Mouse (Mus musculus) embryonic facial prominence, embryonic 14.5 days (tissue): ENCODE measurements at regions not wholly inside any gene's neighbourhood (a gene's known extent, or its start where the extent isn't known, plus 50 kb on each side); places are given as distances from the start of the nearest gene placed in this dataset.
A peak's percentile ranks its signal among the peaks of the same experiment; 100 is the strongest.

ENCODE experiments used
- ATAC-seq: fragments of 200-750 bp; cut with Nextera tagmentation; 2 replicates; pipeline ENCODE4 v1.8.0; 2017; ENCODE audit warnings: low read depth, moderate number of reproducible peaks, moderate TSS enrichment
- DNase-seq: peaks from one replicate; pipeline ENCODE4 v3.0.0-alpha.2; 2015; ENCODE audit warnings: low spot score
- H3K27ac ChIP-seq: fragments of 300-500 bp; sonication (generic); replicated peaks from 2 replicates; pipeline ENCODE4 v1.5.1; 2014; ENCODE audit warnings: low read depth, mild to moderate bottlenecking, low read length, moderate library complexity
- H3K27me3 ChIP-seq: fragments of 300-500 bp; sonication (generic); replicated peaks from 2 replicates; pipeline ENCODE4 v1.6.1; 2014; ENCODE audit warnings: low read length; ENCODE audit not compliant: control insufficient read depth, insufficient read depth
- H3K36me3 ChIP-seq: fragments of 300-500 bp; sonication (generic); 2 replicates; pipeline ENCODE4 v1.6.1; 2014; ENCODE audit warnings: low read length, mixed read lengths; ENCODE audit not compliant: control insufficient read depth, insufficient read depth
- H3K4me1 ChIP-seq: fragments of 300-500 bp; sonication (generic); 2 replicates; pipeline ENCODE4 v1.6.1; 2014; ENCODE audit warnings: antibody characterized with exemption, low read length; ENCODE audit not compliant: control insufficient read depth, insufficient read depth
- H3K4me2 ChIP-seq: fragments of 300-500 bp; sonication (generic); 2 replicates; pipeline ENCODE4 v1.6.1; 2014; ENCODE audit warnings: low read depth, mild to moderate bottlenecking, low read length, moderate library complexity, mixed read lengths
- H3K4me3 ChIP-seq: fragments of 300-500 bp; sonication (generic); 2 replicates; pipeline ENCODE4 v1.5.1; 2014; ENCODE audit warnings: low read depth, mild to moderate bottlenecking, low read length
- H3K9ac ChIP-seq: fragments of 300-500 bp; sonication (generic); 2 replicates; pipeline ENCODE4 v1.6.1; 2014; ENCODE audit warnings: low read depth, mild to moderate bottlenecking, low read length, moderate library complexity, mixed read lengths
- H3K9me3 ChIP-seq: fragments of 300-500 bp; sonication (generic); 2 replicates; pipeline ENCODE4 v1.6.1; 2016; ENCODE audit warnings: low read length; ENCODE audit not compliant: control insufficient read depth
- WGBS: fragments of 180-500 bp; shearing (Covaris S2); extraction: QIAGEN DNeasy Blood & Tissue Kit; methylation state at CpG from one replicate; pipeline ENCODE4 v1.1.7; 2014; 5-methylcytosine and 5-hydroxymethylcytosine counted together

DNA sequence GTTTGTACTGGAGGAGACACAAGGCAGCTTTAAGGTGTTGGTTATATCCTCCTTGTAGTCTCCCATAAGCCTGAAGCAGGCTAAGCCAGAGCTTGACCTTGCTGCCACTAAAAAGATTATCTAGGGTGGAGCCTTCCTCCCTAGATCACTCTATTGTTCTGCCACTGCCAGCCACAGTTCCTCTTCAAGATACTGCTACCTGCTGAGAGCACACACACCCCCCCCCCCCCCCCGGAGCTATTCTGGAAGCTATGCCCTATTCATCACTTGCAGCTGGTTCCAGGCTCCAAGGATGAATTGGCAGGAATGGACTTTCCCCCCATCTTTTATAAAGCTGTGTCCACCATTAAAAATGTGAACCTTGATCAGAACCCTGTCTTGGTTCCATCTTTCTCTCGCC lies 249.9 kb upstream of the Cenpq start:
- Histone ChIP-seq H3K27me3 (no peaks in the 10 kb centered on the region), H3K4me3 (no peak overlapping the region), H3K4me2 (no peak overlapping the region), H3K9me3 (no peaks in the 10 kb centered on the region), H3K27ac (no peak overlapping the region), H3K9ac (no peak overlapping the region), H3K36me3 (no peaks in the 10 kb centered on the region), H3K4me1 (no peaks in the 10 kb centered on the region)
- WGBS: 56% methylated on average over 2 of the region's 2 CpGs
- DNase-seq: no peak
- no peak for ATAC-seq

DNA sequence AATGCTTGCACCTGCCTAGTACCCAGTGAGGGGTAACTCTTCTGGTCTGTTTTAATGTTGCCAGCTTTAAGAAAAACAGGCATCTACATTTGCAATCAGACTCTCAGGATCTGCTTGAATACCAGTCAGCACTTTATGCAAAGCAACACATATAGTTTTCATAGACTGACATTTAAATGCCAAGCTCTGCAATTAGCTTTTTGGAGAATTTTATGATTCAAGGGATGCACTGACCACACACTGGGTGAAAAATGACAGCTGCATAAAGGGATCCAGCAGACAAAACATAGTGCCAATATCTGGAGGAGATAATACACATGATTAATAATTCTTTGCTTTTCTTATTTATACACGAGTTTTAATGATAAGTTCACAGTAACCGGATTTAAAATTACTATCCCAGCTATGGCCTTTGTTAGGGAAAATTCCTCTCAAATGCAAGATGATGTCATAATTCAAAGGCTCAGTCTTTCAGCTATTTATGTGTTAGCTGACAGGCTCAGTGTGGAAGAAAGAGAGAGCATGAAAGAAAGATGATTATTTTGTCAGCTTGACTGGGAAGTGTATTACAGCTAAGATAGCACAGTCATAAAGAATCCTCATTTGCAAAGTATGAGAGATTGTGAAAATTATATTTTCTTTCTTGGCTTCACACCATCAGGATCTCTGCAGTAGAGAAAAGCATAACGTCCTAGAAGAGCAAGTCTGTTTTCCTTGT lies 219.0 kb upstream of the Cenpq start:
- no peak overlapping the region for H3K9ac ChIP-seq
- H3K36me3 ChIP-seq: no peaks in the 10 kb centered on the region
- no peak overlapping the region for H3K4me3 ChIP-seq
- H3K4me2 ChIP-seq: no peak overlapping the region
- no peaks in the 10 kb centered on the region for H3K9me3 ChIP-seq
- 76% methylated on average over 3 of the region's 3 CpGs for WGBS
- ATAC-seq (no peak), DNase-seq (no peak)
- no peaks in the 10 kb centered on the region for H3K4me1 ChIP-seq
- no peaks in the 10 kb centered on the region for H3K27me3 ChIP-seq
- no peak overlapping the region for H3K27ac ChIP-seq

DNA sequence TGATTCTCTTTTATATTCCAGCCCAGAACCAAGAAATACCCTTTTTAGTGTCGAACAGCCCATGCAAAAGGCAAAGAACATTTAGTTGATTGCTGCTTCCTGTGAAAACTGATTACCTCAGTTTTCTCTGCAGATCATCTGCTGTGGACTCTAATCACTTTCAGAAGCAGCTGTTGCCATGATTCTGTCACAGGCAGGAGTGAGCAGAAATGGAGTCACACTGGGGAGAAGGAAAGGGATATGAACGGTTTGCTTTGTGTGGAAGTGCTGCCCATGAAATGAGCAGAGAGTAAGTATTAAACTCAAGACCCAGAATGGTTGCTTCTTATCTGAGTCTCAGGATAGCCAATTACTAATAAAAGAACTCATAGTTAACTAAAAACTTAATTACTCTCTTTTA lies 217.6 kb upstream of the Cenpq start:
- 43% methylated on average over 2 of the region's 2 CpGs for WGBS

DNA sequence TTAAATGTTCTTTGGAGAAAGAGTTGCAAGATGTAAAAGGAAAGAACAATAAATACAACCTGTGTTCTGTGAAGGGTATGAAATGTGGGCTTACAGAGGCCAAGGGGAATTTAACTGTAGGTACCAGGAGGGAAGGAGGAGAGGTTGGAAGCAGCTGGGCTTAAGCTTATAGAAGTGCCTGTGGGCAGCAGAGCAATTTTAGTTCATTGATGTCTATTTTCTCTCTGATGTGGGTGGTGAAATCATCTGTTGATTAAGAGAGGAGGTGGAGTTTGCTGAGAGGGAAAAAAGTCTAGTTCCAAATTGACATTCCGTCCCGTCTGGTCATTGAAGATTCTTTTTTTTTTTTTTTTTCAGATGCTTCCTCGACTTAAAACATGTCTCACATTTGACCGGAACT lies 209.7 kb upstream of the Cenpq start:
- Histone ChIP-seq H3K9ac (no peak overlapping the region), H3K4me1 (no peaks in the 10 kb centered on the region), H3K4me3 (no peak overlapping the region), H3K9me3 (no peaks in the 10 kb centered on the region), H3K27me3 (no peaks in the 10 kb centered on the region), H3K27ac (no peak overlapping the region), H3K36me3 (no peaks in the 10 kb centered on the region), H3K4me2 (no peak overlapping the region)
- ATAC-seq (no peak), DNase-seq (no peak)
- WGBS: 48% methylated on average over 4 of the region's 4 CpGs

More for the DNA sequence above, 217.6 kb upstream of the Cenpq start:
- H3K36me3 ChIP-seq: no peaks in the 10 kb centered on the region
- H3K4me1 ChIP-seq: no peaks in the 10 kb centered on the region
- no peaks in the 10 kb centered on the region for H3K27me3 ChIP-seq
- no peak for DNase-seq
- no peak overlapping the region for H3K4me3 ChIP-seq
- H3K27ac ChIP-seq: no peak overlapping the region
- H3K9ac ChIP-seq: no peak overlapping the region
- H3K4me2 ChIP-seq: no peak overlapping the region
- H3K9me3 ChIP-seq: no peaks in the 10 kb centered on the region
- no peak for ATAC-seq

DNA sequence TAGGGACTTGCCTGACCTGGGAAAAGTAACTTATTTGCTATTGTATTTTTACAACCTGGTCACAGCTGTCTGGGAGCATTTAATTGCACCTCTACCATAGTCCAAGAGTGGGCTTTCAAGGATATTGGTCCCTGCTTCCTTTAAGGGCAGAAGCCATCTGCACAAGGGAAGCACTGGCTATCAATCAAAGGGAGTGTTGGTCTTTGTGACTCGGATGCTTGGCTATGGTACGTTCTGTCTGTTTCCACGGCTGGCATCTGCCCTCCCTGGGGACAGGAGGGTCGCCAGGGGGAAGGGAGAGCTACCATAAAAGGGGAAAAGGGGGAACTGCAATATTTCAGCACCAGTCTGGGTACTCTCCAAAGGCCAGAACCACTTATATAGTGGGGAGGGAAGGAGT lies 190.7 kb upstream of the Cenpq start:
- H3K27ac ChIP-seq: no peak overlapping the region
- no peaks in the 10 kb centered on the region for H3K27me3 ChIP-seq
- no peaks in the 10 kb centered on the region for H3K9me3 ChIP-seq
- no peaks in the 10 kb centered on the region for H3K36me3 ChIP-seq
- no peaks in the 10 kb centered on the region for H3K4me1 ChIP-seq
- WGBS: 16% methylated on average over 4 of the region's 4 CpGs
- DNase-seq: no peak
- ATAC-seq: no peak
- H3K4me3 ChIP-seq: no peak overlapping the region
- H3K9ac ChIP-seq: no peak overlapping the region
- H3K4me2 ChIP-seq: no peak overlapping the region

DNA sequence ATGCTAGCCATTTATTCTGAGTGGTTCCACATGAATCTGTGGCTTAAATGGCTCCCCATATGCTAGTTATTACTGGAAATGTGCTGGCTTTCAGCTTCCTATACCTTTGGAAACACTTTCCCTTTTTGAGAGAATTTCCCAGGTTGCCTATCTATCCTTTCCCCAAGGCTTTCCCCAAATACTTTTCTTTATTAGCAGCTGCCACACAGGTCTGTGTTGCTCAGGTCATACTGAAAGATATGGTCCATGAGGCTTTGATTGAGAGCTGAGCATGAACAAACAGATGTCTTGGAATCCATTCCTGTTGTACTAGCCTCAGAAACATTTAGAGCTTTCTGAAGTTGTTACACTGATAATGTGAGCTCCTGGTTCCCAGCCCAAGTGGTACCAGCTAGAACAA lies 188.1 kb upstream of the Cenpq start:
- ATAC-seq (no peak), DNase-seq (peak; percentile 10)
- H3K9me3 ChIP-seq: no peaks in the 10 kb centered on the region
- H3K4me1 ChIP-seq: no peaks in the 10 kb centered on the region
- no peaks in the 10 kb centered on the region for H3K27me3 ChIP-seq
- H3K9ac ChIP-seq: no peak overlapping the region
- H3K4me2 ChIP-seq: no peak overlapping the region
- no peak overlapping the region for H3K4me3 ChIP-seq
- no peaks in the 10 kb centered on the region for H3K36me3 ChIP-seq
- H3K27ac ChIP-seq: no peak overlapping the region

DNA sequence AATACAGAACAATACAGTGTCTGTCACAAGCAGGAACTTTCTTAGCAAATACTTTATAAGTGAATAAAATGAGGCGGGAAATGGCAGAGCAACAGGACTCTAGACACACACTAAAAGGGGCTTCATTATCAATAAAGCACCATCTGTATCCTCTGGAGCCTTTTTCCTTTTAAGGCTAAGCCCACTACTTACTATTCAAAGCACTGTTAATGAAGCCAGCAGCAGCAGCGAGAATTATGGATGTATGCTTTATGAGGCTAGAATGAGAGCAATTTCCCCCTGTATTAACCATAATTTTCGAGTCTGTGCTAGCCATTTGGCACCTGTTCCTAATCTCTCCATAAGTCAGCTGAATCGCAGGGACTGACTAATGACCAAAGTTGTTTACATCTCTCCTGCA lies 169.1 kb upstream of the Cenpq start:
- Histone ChIP-seq H3K9me3 (no peaks in the 10 kb centered on the region), H3K36me3 (no peaks in the 10 kb centered on the region), H3K4me1 (no peaks in the 10 kb centered on the region), H3K27ac (no peak overlapping the region), H3K4me2 (no peak overlapping the region), H3K9ac (no peak overlapping the region), H3K4me3 (no peak overlapping the region), H3K27me3 (no peaks in the 10 kb centered on the region)
- no peak for ATAC-seq
- WGBS: 61% methylated on average over 4 of the region's 4 CpGs
- DNase-seq: no peak

DNA sequence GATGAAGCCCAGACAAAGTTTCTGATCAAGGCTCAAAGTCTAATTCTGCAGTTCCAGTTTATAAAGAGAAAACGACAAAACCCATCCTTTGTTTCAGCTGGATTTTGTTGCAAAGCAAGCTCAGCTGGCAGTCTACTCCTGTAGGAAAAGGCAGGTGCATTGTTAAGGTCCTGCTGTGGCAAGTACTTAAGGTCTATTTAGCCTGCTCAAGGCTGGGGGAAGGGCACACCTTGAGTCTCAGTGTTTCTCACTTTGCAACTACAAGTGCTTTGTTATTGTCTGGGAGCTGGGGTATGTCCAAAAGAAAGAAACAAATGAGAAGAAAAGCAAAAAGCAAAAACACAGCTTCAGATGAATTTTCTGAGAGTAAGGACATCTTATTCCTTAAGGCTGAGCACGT lies 136.0 kb upstream of the Cenpq start:
- H3K4me2 ChIP-seq: no peak overlapping the region
- ATAC-seq: no peak
- no peak for DNase-seq
- H3K9ac ChIP-seq: no peak overlapping the region
- WGBS: 34% methylated on average over 2 of the region's 2 CpGs
- no peaks in the 10 kb centered on the region for H3K36me3 ChIP-seq
- no peak overlapping the region for H3K4me3 ChIP-seq
- H3K27ac ChIP-seq: no peak overlapping the region
- no peaks in the 10 kb centered on the region for H3K27me3 ChIP-seq
- no peaks in the 10 kb centered on the region for H3K4me1 ChIP-seq
- H3K9me3 ChIP-seq: no peaks in the 10 kb centered on the region
